Comparison of ENCODE assay signal across 8 mouse cellular contexts in the genomic region with DNA sequence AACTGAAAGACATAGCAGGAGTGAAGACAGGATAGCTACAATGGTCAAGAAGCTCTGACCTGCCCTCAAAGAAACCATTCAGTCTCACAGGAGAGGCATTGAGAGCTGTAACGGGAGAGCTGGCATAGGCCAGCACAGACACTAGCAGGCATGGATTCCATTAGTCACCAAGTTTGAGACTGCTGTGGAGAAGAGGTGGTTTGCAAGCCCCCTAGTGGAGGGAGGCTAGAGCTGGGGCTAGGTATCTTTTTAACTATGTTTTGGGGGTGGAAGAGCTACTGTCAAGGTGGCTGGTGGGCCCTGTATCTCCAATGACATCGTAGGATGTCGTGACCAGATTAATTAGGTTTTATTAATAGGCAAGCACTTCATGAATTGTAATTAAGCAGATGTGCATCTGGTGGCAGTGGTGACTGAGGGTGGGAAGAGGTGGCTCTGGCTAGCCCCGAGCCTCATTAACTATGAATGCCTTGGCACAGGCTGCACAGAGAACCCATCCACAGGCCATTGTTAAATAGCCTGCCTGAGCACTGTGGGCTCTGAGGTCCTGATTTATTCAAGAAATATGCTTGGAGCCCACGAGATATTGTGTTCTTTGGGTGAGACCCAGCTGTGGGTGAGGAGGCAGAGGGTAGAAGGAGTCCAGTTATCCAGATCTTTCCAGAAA. TPM values are rescaled to one million over a fixed set of nuclear protein-coding genes. Genes with fewer than 3 reads are reported as not detected.
DNase-seq lines count a peak whose midpoint lies in the region; ATAC-seq lines count a peak whose summit lies in the region.

No protein-coding gene starts in this region.

- WGBS in midbrain, embryonic 11.5 days = 76% methylated on average over 5 of the region's 5 CpGs
- WGBS in midbrain, embryonic 10.5 days = 80% methylated on average over 5 of the region's 5 CpGs
- 53% methylated on average over 5 of the region's 5 CpGs for WGBS in intestine, embryonic 14.5 days
- WGBS in stomach, embryonic 16.5 days = 51% methylated on average over 5 of the region's 5 CpGs

- no peak overlapping the region for H3K4me3 ChIP-seq in midbrain, embryonic 11.5 days (ENCODE audit: low read depth, low read length)
- no peak overlapping the region for H3K4me3 ChIP-seq in midbrain, embryonic 10.5 days
- no peak overlapping the region for H3K4me3 ChIP-seq in intestine, embryonic 14.5 days (ENCODE audit: low read depth, low read length)
- H3K4me3 ChIP-seq in stomach, embryonic 16.5 days (replicated peaks; ENCODE audit: low read length) = no peak overlapping the region

- H3K9me3 ChIP-seq in midbrain, embryonic 11.5 days (ENCODE audit: control insufficient read depth, low read length) = no peaks in the 10 kb centered on the region
- H3K9me3 ChIP-seq in midbrain, embryonic 10.5 days (replicated peaks) = no peaks in the 10 kb centered on the region
- no peaks in the 10 kb centered on the region for H3K9me3 ChIP-seq in intestine, embryonic 14.5 days (ENCODE audit: control insufficient read depth, low read length)
- H3K9me3 ChIP-seq in stomach, embryonic 16.5 days (replicated peaks; ENCODE audit: control insufficient read depth, low read length) = no peaks in the 10 kb centered on the region

- ATAC-seq in midbrain, embryonic 11.5 days (ENCODE audit: low FRiP score) = 0 out of 2 replicates have a peak, but pooled peaks have one; percentile 33
- ATAC-seq in intestine, embryonic 14.5 days (replicated peaks; ENCODE audit: low FRiP score, low TSS enrichment, low read depth) = 0 out of 2 replicates have a peak, but pooled peaks have one; percentile 34
- peak; percentile 27; the same call in 1 of the 2 replicates for ATAC-seq in stomach, embryonic 16.5 days (ENCODE audit: insufficient read depth, low FRiP score)

- DNase-seq in midbrain, embryonic 11.5 days (ENCODE audit: low spot score, missing footprints) = no peak
- no peak for DNase-seq in midbrain, embryonic 10.5 days (ENCODE audit: low spot score)
- DNase-seq in fibroblast of lung, adult 2 months (ENCODE audit: low read depth) = peak; percentile 39
- DNase-seq in intestine, embryonic 14.5 days (ENCODE audit: low spot score) = no peak
- DNase-seq in frontal cortex, postnatal 25 days (ENCODE audit: low spot score in 2 of 2) = no peak
- no peak for DNase-seq in left cerebral cortex, adult 9 months (ENCODE audit: low spot score in 2 of 2)
- no peak for DNase-seq in layer of hippocampus, postnatal 36 days

- H3K4me1 ChIP-seq in midbrain, embryonic 11.5 days (ENCODE audit: control insufficient read depth, insufficient read depth, low read length) = no peaks in the 10 kb centered on the region
- H3K4me1 ChIP-seq in midbrain, embryonic 10.5 days = 0 out of 2 replicates have a peak, but pooled peaks cover 2% of the 10 kb centered on the region
- peaks cover 29% of the 10 kb centered on the region; the same call in 1 of the 2 replicates for H3K4me1 ChIP-seq in intestine, embryonic 14.5 days (replicated peaks; ENCODE audit: control insufficient read depth, insufficient read depth, low read length)
- H3K4me1 ChIP-seq in stomach, embryonic 16.5 days (ENCODE audit: control insufficient read depth, insufficient read depth, low read length) = peaks cover 6% of the 10 kb centered on the region

- no peak overlapping the region for H3K9ac ChIP-seq in midbrain, embryonic 11.5 days (ENCODE audit: low read length)
- no peak overlapping the region for H3K9ac ChIP-seq in intestine, embryonic 14.5 days (ENCODE audit: low read length)
- H3K9ac ChIP-seq in stomach, embryonic 16.5 days (ENCODE audit: low read length) = no peak overlapping the region

- H3K27ac ChIP-seq in midbrain, embryonic 11.5 days (ENCODE audit: low read depth, low read length) = no peak overlapping the region
- H3K27ac ChIP-seq in midbrain, embryonic 10.5 days (replicated peaks) = no peak overlapping the region
- peak overlapping the region; percentile 83; the same call in 1 of the 2 replicates for H3K27ac ChIP-seq in intestine, embryonic 14.5 days (ENCODE audit: low read depth)
- peak overlapping the region; percentile 21 for H3K27ac ChIP-seq in stomach, embryonic 16.5 days (ENCODE audit: low read length)

- H3K4me2 ChIP-seq in midbrain, embryonic 11.5 days = no peak overlapping the region
- no peak overlapping the region for H3K4me2 ChIP-seq in intestine, embryonic 14.5 days (ENCODE audit: low read length)
- H3K4me2 ChIP-seq in stomach, embryonic 16.5 days (ENCODE audit: low read depth, low read length) = no peak overlapping the region

- no peaks in the 10 kb centered on the region for H3K36me3 ChIP-seq in midbrain, embryonic 11.5 days (ENCODE audit: control insufficient read depth, insufficient read depth, low read length)
- H3K36me3 ChIP-seq in midbrain, embryonic 10.5 days = no peaks in the 10 kb centered on the region
- H3K36me3 ChIP-seq in intestine, embryonic 14.5 days (ENCODE audit: control insufficient read depth, insufficient read depth, low read length) = no peaks in the 10 kb centered on the region
- H3K36me3 ChIP-seq in stomach, embryonic 16.5 days (ENCODE audit: control insufficient read depth, insufficient read depth, low read length) = no peaks in the 10 kb centered on the region

- no peaks in the 10 kb centered on the region for H3K27me3 ChIP-seq in midbrain, embryonic 11.5 days (ENCODE audit: control insufficient read depth, insufficient read depth, low read length)
- no peaks in the 10 kb centered on the region for H3K27me3 ChIP-seq in midbrain, embryonic 10.5 days (ENCODE audit: low read depth, poor library complexity, severe bottlenecking)
- no peaks in the 10 kb centered on the region for H3K27me3 ChIP-seq in intestine, embryonic 14.5 days (replicated peaks; ENCODE audit: control insufficient read depth, insufficient read depth, low read length)
- H3K27me3 ChIP-seq in stomach, embryonic 16.5 days (ENCODE audit: control insufficient read depth, insufficient read depth, low read length) = no peaks in the 10 kb centered on the region

RNA-seq across cellular contexts. Expression of a gene that starts 48.6 kb away (rescaled TPM):
- polyA plus RNA-seq in midbrain, embryonic 11.5 days (2014; fragmentation: Nextera tagmentation; extraction: Ambion mirVana) = 2.4 TPM in 2 replicates
- 1.2 and 1.7 TPM in 2 replicates for polyA plus RNA-seq in midbrain, embryonic 10.5 days (2016; fragmentation: Nextera tagmentation; extraction: Ambion mirVana)
- polyA plus RNA-seq in intestine, embryonic 14.5 days (2014; fragmentation: Nextera tagmentation; extraction: Ambion mirVana) = 8.9 and 9.1 TPM in 2 replicates
- polyA plus RNA-seq in stomach, embryonic 16.5 days (2015; fragmentation: Nextera tagmentation; extraction: Ambion mirVana) = 4.8 and 5.6 TPM in 2 replicates
- total RNA-seq in layer of hippocampus, postnatal 36 days (2021) = 10 to 100 TPM; 55.8 to 56.4 TPM

Comparison
In these comparisons a context has a peak if more than half of its experiments do, and no peak if none do; other contexts are left out.
1. H3K27ac ChIP-seq: peak in intestine, embryonic 14.5 days (single experiment) and stomach, embryonic 16.5 days (single experiment); none in midbrain, embryonic 11.5 days (single experiment) and midbrain, embryonic 10.5 days (single experiment).
2. Peak in every context shown above with its lines, with median percentiles within 50 percentile points of each other: ATAC-seq.